Mouse (Mus musculus): ENCODE results near the gene Esp18.

The Esp18 gene

DNA sequence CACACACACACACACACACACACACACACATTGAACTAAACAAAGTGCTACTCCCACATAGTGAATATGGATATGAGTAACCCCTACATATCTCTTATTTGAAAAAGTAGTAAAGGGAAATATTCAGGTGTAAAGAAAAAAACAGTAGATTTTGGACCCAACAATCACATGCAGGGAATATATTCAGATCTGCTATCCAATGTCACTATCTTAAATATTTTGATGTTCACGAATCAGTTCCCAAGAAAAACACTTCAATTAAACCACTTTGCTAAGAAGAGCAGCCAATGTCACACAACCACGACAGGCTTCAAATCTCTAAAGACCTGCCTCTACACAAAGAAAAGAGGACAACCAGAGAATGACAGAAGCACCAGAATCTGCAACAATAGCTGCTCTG is at the start of gene Esp18:
Gene Esp18 (plus strand): TSS at position 301 of the 400 bp plus-strand sequence.
- DNase-seq = no peak

DNA sequence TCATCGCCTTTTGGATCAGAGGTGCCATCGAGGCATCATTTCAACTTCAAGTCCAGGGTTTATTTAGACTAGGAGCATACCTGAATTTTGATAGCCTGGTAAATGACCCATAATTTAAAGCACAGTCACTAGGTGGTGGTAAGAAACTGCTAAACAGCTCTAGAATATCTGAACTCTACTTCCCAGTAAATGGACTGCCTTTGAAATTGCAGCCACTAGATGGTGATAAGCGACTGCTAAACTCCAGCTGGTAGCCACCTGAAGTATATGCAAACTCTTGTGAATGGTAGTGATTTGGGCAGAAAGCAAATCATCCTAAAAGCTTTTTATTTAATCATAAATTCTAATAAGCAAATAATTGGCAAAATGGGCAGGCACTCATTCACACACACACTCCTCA is 42.8 kb upstream of the Esp18 start:
- no peak for DNase-seq
